29 mouse cellular contexts compared by ENCODE assay signal in the genomic region with DNA sequence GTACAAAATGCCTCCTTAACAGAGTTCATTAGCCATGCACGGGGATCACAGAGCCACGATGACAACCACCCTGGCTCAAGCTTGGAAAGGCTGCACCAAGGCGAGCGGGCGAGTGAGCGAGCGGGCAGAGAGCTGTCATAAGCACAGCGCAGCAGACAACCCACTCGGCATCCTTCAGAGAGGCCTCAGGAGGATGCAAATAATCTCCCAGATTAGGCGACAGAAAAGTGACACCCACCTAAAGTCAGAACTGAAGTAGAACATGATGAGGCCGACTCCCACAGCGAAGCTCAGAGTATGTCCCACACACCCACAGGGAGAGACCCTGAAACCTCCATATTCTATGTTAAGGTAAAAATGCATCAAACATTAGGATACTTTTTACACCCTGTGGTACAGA. TPM values are rescaled to one million over a fixed set of nuclear protein-coding genes. Genes with fewer than 3 reads are reported as not detected.
A peak's percentile ranks its signal among the peaks of the same experiment; 100 is the strongest.
DNase-seq lines count a peak whose midpoint lies in the region; ATAC-seq and TF ChIP-seq lines count a peak whose summit lies in the region.
"Had no signal": no experiment of that assay in that cellular context is flagged by ENCODE, and none has a peak within 500 bp of the region (broad histone marks: within the 10 kb centered on the region; RNA-seq: fewer than 3 reads in every experiment).

No protein-coding gene starts in this region.

- no peak overlapping the region for H3K4me2 ChIP-seq in heart, embryonic 13.5 days
- 0 out of 2 replicates have a peak overlapping the region, but pooled peaks have one; percentile 9 for H3K4me2 ChIP-seq in lung, postnatal 0 days (replicated peaks; ENCODE audit: low read depth, low read length)
- H3K4me2 ChIP-seq: embryonic facial prominence, embryonic 13.5 days; embryonic facial prominence, embryonic 15.5 days; forebrain, embryonic 12.5 days had no signal

- TF ChIP-seq EP300 in lung, postnatal 0 days (IDR thresholded peaks at IDR 0.05) = no peak

- peak; percentile 54 for ATAC-seq in frontal cortex, adult (ENCODE audit: low TSS enrichment)
- no peak for ATAC-seq in heart, embryonic 13.5 days (ENCODE audit: extremely low read depth, insufficient number of reproducible peaks, low FRiP score, low TSS enrichment)
- ATAC-seq in lung, postnatal 0 days = no peak
- ATAC-seq: activated CD4-positive, CD25-positive, alpha-beta regulatory T cell, adult 4 months; CD4-positive, CD25-positive, alpha-beta regulatory T cell, adult 4 months; forebrain, embryonic 14.5 days; Patski had no signal

- no peaks in the 10 kb centered on the region for H3K27me3 ChIP-seq in heart, embryonic 13.5 days (replicated peaks)
- H3K27me3 ChIP-seq in lung, postnatal 0 days (replicated peaks; ENCODE audit: insufficient read depth, low read length) = no peaks in the 10 kb centered on the region
- H3K27me3 ChIP-seq: CH12.LX; embryonic facial prominence, embryonic 13.5 days; embryonic facial prominence, embryonic 15.5 days; forebrain, embryonic 12.5 days; Patski had no signal

- 0 out of 2 replicates have a peak overlapping the region, but pooled peaks have one; percentile 19 for H3K9ac ChIP-seq in heart, embryonic 13.5 days
- H3K9ac ChIP-seq in lung, postnatal 0 days (replicated peaks; ENCODE audit: low read depth) = no peak overlapping the region
- H3K9ac ChIP-seq: embryonic facial prominence, embryonic 13.5 days; embryonic facial prominence, embryonic 15.5 days; forebrain, embryonic 12.5 days had no signal

- 82% methylated on average over 12 of the region's 12 CpGs for WGBS in heart, embryonic 13.5 days
- 86% methylated on average over 12 of the region's 12 CpGs for WGBS in lung, postnatal 0 days

- H3K36me3 ChIP-seq in heart, embryonic 13.5 days = peaks cover 23% of the 10 kb centered on the region
- peaks cover 6% of the 10 kb centered on the region for H3K36me3 ChIP-seq in lung, postnatal 0 days (ENCODE audit: insufficient read depth, low read length)

- no peak overlapping the region for H3K4me3 ChIP-seq in heart, embryonic 13.5 days
- no peak overlapping the region for H3K4me3 ChIP-seq in lung, postnatal 0 days (ENCODE audit: low read depth, low read length)
- H3K4me3 ChIP-seq: embryonic facial prominence, embryonic 13.5 days; embryonic facial prominence, embryonic 15.5 days; erythroblast, embryonic 14.5 days; forebrain, embryonic 10.5 days; forebrain, embryonic 12.5 days had no signal

- no peaks in the 10 kb centered on the region for H3K9me3 ChIP-seq in heart, embryonic 13.5 days
- no peaks in the 10 kb centered on the region for H3K9me3 ChIP-seq in lung, postnatal 0 days (ENCODE audit: low read length)
- H3K9me3 ChIP-seq: embryonic facial prominence, embryonic 13.5 days; embryonic facial prominence, embryonic 15.5 days; forebrain, embryonic 10.5 days; forebrain, embryonic 12.5 days; G1E had no signal

- H3K27ac ChIP-seq in heart, embryonic 13.5 days (replicated peaks) = no peak overlapping the region
- H3K27ac ChIP-seq in lung, postnatal 0 days (ENCODE audit: low read length) = no peak overlapping the region
- H3K27ac ChIP-seq: embryonic facial prominence, embryonic 13.5 days; embryonic facial prominence, embryonic 15.5 days; forebrain, embryonic 10.5 days; forebrain, embryonic 12.5 days had no signal

- DNase-seq in frontal cortex, postnatal 25 days (ENCODE audit: low spot score in 2 of 2) = no peak
- DNase-seq in heart, adult 11 months = no peak
- no peak for DNase-seq in lung, postnatal 0 days (ENCODE audit: low spot score)
- DNase-seq in lung, postnatal 10 days = no peak
- DNase-seq in brain, adult 2 months (ENCODE audit: low read depth, low spot score) = peak; percentile 64
- DNase-seq: adrenal gland, adult 8-10 months; adrenal gland, postnatal 14 days; adrenal gland, postnatal 36 days; B cell, adult 2 months; cerebellum, adult 11 months; cerebellum, adult 18-20 months; cerebellum, adult 8-10 months; cerebellum, adult 9-11 months; cerebellum, postnatal 14 days; cerebellum, postnatal 36 days; embryo, embryonic 11 days had no signal

- no peak for TF ChIP-seq CTCF in lung, postnatal 0 days (IDR thresholded peaks at IDR 0.05)

- H3K4me1 ChIP-seq in heart, embryonic 13.5 days = peaks cover 35% of the 10 kb centered on the region
- peaks cover 6% of the 10 kb centered on the region; the same call in 1 of the 2 replicates for H3K4me1 ChIP-seq in lung, postnatal 0 days (ENCODE audit: insufficient read depth, low read depth, low read length)

RNA-seq across cellular contexts. Expression of a gene that starts 4.3 kb away (rescaled TPM):
- 11.1 and 11.2 TPM in 2 replicates for polyA plus RNA-seq in heart, embryonic 13.5 days (2015; fragmentation: Nextera tagmentation; extraction: Ambion mirVana)
- polyA plus RNA-seq in lung, postnatal 0 days (2015; fragmentation: Nextera tagmentation; extraction: Ambion mirVana) = 43.3 and 45.3 TPM in 2 replicates

RNA-seq across cellular contexts. Expression of a gene that starts 54.4 kb away (rescaled TPM):
- 0.64 and 1.7 TPM in 2 replicates for polyA plus RNA-seq in heart, embryonic 13.5 days (2015; fragmentation: Nextera tagmentation; extraction: Ambion mirVana)
- polyA plus RNA-seq in lung, postnatal 0 days (2015; fragmentation: Nextera tagmentation; extraction: Ambion mirVana) = 0.72 and 0.74 TPM in 2 replicates
- polyA plus RNA-seq: CD4-positive, CD25-positive, alpha-beta regulatory T cell, adult 4 months had no signal
